Mouse (Mus musculus): ENCODE results near the gene Zfand3.

Gene Zfand3

GRCm38 (mm10) chr17:30158419-30159108, 154.0 kb downstream of the Zfand3 start:
- DNase-seq, result no peak

GRCm38 (mm10) chr17:30159341-30159740, 154.8 kb downstream of the Zfand3 start:
- no peak for DNase-seq

GRCm38 (mm10) chr17:30160823-30161432, 156.4 kb downstream of the Zfand3 start:
- no peak for DNase-seq

- no peak for DNase-seq
Measured at GRCm38 (mm10) chr17:30162983-30163382, 158.4 kb downstream of the Zfand3 start.

- DNase-seq, result no peak
Measured at GRCm38 (mm10) chr17:30163793-30164192, 159.3 kb downstream of the Zfand3 start.

- DNase-seq, result no peak
Measured at GRCm38 (mm10) chr17:30164818-30165217, 160.3 kb downstream of the Zfand3 start.

- no peak for DNase-seq
Measured at GRCm38 (mm10) chr17:30177435-30177834, 172.9 kb downstream of the Zfand3 start.

GRCm38 (mm10) chr17:30178402-30178801, 173.9 kb downstream of the Zfand3 start:
- no peak for DNase-seq

- no peak for DNase-seq
Measured at GRCm38 (mm10) chr17:30180197-30180596, 175.7 kb downstream of the Zfand3 start.

GRCm38 (mm10) chr17:30181554-30181953, 177.0 kb downstream of the Zfand3 start:
- no peak for DNase-seq

- no peak for DNase-seq
Measured at GRCm38 (mm10) chr17:30182063-30182462, 177.5 kb downstream of the Zfand3 start.

GRCm38 (mm10) chr17:30183561-30183960, 179.0 kb downstream of the Zfand3 start:
- no peak for DNase-seq

GRCm38 (mm10) chr17:30187154-30187553, 182.6 kb downstream of the Zfand3 start:
- DNase-seq, result peak; percentile 2

- peak; percentile 28 for DNase-seq
Measured at GRCm38 (mm10) chr17:30187581-30187980, 183.0 kb downstream of the Zfand3 start.

GRCm38 (mm10) chr17:30188031-30188981, 183.8 kb downstream of the Zfand3 start:
- peak; percentile 72 for DNase-seq

- DNase-seq, result peak; percentile 1
Measured at GRCm38 (mm10) chr17:30191097-30191640, 186.6 kb downstream of the Zfand3 start.

- DNase-seq, result peak; percentile 18
Measured at GRCm38 (mm10) chr17:30192416-30193005, 188.0 kb downstream of the Zfand3 start.

GRCm38 (mm10) chr17:30193615-30194014, 189.1 kb downstream of the Zfand3 start:
- peak; percentile 4 for DNase-seq

GRCm38 (mm10) chr17:30194091-30194490, 189.6 kb downstream of the Zfand3 start:
- peak; percentile 1 for DNase-seq

GRCm38 (mm10) chr17:30194629-30195445, 190.3 kb downstream of the Zfand3 start:
- peak; percentile 6 for DNase-seq

GRCm38 (mm10) chr17:30195591-30196183, 191.2 kb downstream of the Zfand3 start:
- DNase-seq, result peak; percentile 1
